Mouse (Mus musculus) adrenal gland, postnatal 4 days (tissue): ENCODE measurements at regions not wholly inside any gene's neighbourhood (a gene's known extent, or its start where the extent isn't known, plus 50 kb on each side); places are given as distances from the start of the nearest gene placed in this dataset.

Experiments
- DNase-seq, 2 experiments: peaks; one replicate each; pipeline ENCODE4 v3.0.0; 2021 to 2022; ENCODE audit warnings: low spot score in 2 of 2, mixed read lengths in 2 of 2

GRCm38 (mm10) chr13:40509290-40509689 is 148.0 kb upstream of the Ofcc1 start:
- DNase-seq, result no peak

GRCm38 (mm10) chr13:40480830-40481229 is 119.6 kb upstream of the Ofcc1 start:
- no peak for DNase-seq

GRCm38 (mm10) chr13:40472683-40473082 is 111.4 kb upstream of the Ofcc1 start:
- DNase-seq, result no peak

- no peak for DNase-seq
These were observed 107.9 kb upstream of the Ofcc1 start for GRCm38 (mm10) chr13:40469162-40469561.

- DNase-seq, result no peak
These were observed 92.1 kb upstream of the Ofcc1 start for GRCm38 (mm10) chr13:40453360-40453759.

- no peak for DNase-seq
These were observed 68.6 kb upstream of the Ofcc1 start for GRCm38 (mm10) chr13:40429831-40430230.

- DNase-seq, result no peak
These were observed 61.8 kb upstream of the Ofcc1 start for GRCm38 (mm10) chr13:40423051-40423450.

- DNase-seq, result no peak
These were observed 56.6 kb upstream of the Ofcc1 start for GRCm38 (mm10) chr13:40417856-40418255.

GRCm38 (mm10) chr13:40413074-40413473 is 51.8 kb upstream of the Ofcc1 start:
- no peak for DNase-seq
